Comparison of ENCODE assay signal across 10 mouse cellular contexts in the genomic region with DNA sequence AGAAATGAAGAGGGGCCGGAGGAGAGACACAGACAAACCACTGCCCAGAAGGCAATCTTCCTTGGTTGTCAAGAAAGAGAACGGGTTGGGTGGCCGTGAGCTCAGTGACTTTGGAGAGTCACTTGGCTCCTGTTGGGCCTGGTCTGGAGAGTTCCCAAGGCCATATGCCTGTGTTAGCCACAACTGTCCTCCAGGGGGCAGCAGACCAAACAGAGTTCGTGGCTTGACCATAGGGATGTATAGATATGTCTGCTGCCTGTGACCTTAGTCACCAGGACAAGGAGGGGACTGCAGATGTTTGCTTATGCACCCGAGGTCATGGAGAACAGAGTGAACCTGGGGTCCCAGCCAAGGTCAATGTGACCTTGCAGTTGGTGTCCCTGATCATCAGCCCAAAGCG.
DNase-seq lines count a peak whose midpoint lies in the region; ATAC-seq and TF ChIP-seq lines count a peak whose summit lies in the region.
"Had no signal": no experiment of that assay in that cellular context is flagged by ENCODE, and none has a peak within 500 bp of the region (broad histone marks: within the 10 kb centered on the region; RNA-seq: fewer than 3 reads in every experiment).

No protein-coding gene starts in this region.

- H3K4me2 ChIP-seq in hindbrain, embryonic 14.5 days (replicated peaks), result no peak overlapping the region
- no peak overlapping the region for H3K4me2 ChIP-seq in hindbrain, embryonic 12.5 days (replicated peaks)
- H3K4me2 ChIP-seq: embryonic facial prominence, embryonic 13.5 days; limb, embryonic 15.5 days had no signal

- peaks cover 39% of the 10 kb centered on the region for H3K4me1 ChIP-seq in hindbrain, embryonic 14.5 days (replicated peaks; ENCODE audit: control insufficient read depth, insufficient read depth, low read length)
- H3K4me1 ChIP-seq in hindbrain, embryonic 12.5 days, result peaks cover 45% of the 10 kb centered on the region
- H3K4me1 ChIP-seq in E14TG2a.4 (replicated peaks; ENCODE audit: low read depth, low read length), result peaks cover 14% of the 10 kb centered on the region; the same call in 1 of the 2 replicates
- H3K4me1 ChIP-seq in bone marrow macrophage, adult 2 months (ENCODE audit: control insufficient read depth, insufficient read depth, low read length), result no peaks in the 10 kb centered on the region

- TF ChIP-seq CTCF in E14TG2a.4 (conservative IDR thresholded peaks at IDR 0.05; ENCODE audit: low read length), result peak; percentile 85
- peak; percentile 70 for TF ChIP-seq CTCF in bone marrow macrophage, adult 2 months (IDR thresholded peaks at IDR 0.05; ENCODE audit: low read depth, low read length)

- no peak for ATAC-seq in hindbrain, embryonic 14.5 days (ENCODE audit: low FRiP score)
- ATAC-seq in hindbrain, embryonic 12.5 days (ENCODE audit: low FRiP score), result no peak
- 0 out of 2 replicates have a peak, but pooled peaks have one; percentile 48 for ATAC-seq in erythroid progenitor cell, adult 5-6 weeks (replicated peaks; ENCODE audit: low FRiP score, poor library complexity, severe bottlenecking)

- H3K9me3 ChIP-seq in hindbrain, embryonic 14.5 days (ENCODE audit: control insufficient read depth, low read length), result no peaks in the 10 kb centered on the region
- no peaks in the 10 kb centered on the region for H3K9me3 ChIP-seq in hindbrain, embryonic 12.5 days (replicated peaks)
- H3K9me3 ChIP-seq in E14TG2a.4 (ENCODE audit: low read length), result no peaks in the 10 kb centered on the region
- H3K9me3 ChIP-seq: embryonic facial prominence, embryonic 13.5 days; limb, embryonic 15.5 days had no signal

- H3K27ac ChIP-seq in hindbrain, embryonic 14.5 days, result no peak overlapping the region; the same call in 1 of the 2 replicates
- no peak overlapping the region for H3K27ac ChIP-seq in hindbrain, embryonic 12.5 days
- H3K27ac ChIP-seq in bone marrow macrophage, adult 2 months (ENCODE audit: insufficient read depth, low read depth, low read length), result no peak overlapping the region
- H3K27ac ChIP-seq: embryonic facial prominence, embryonic 13.5 days; limb, embryonic 15.5 days had no signal

- peak; percentile 63 for DNase-seq in hindbrain, embryonic 14.5 days (ENCODE audit: low spot score)
- DNase-seq in lung, adult 18-20 months, result peak; percentile 34 to 45
- DNase-seq in spleen, postnatal 14 days (ENCODE audit: low spot score in 2 of 2), result peak; percentile 14 to 28
- no peak for DNase-seq in T-cell, adult 2 months (ENCODE audit: low spot score)

- WGBS in hindbrain, embryonic 14.5 days, result 47% methylated on average over 6 of the region's 6 CpGs
- 50% methylated on average over 6 of the region's 6 CpGs for WGBS in hindbrain, embryonic 12.5 days

- H3K27me3 ChIP-seq in hindbrain, embryonic 14.5 days (ENCODE audit: control insufficient read depth, insufficient read depth, low read length), result no peaks in the 10 kb centered on the region
- H3K27me3 ChIP-seq in hindbrain, embryonic 12.5 days, result peaks cover 12% of the 10 kb centered on the region; the same call in 1 of the 2 replicates
- H3K27me3 ChIP-seq in E14TG2a.4 (ENCODE audit: insufficient read depth, low read length), result peaks cover 35% of the 10 kb centered on the region

- no peak overlapping the region for H3K9ac ChIP-seq in hindbrain, embryonic 14.5 days
- no peak overlapping the region for H3K9ac ChIP-seq in hindbrain, embryonic 12.5 days
- H3K9ac ChIP-seq: embryonic facial prominence, embryonic 13.5 days; limb, embryonic 15.5 days had no signal

- no peak for TF ChIP-seq POLR2A in bone marrow macrophage, adult 2 months (IDR thresholded peaks at IDR 0.05; ENCODE audit: borderline replicate concordance, low read depth, low read length)

- H3K4me3 ChIP-seq in hindbrain, embryonic 14.5 days (replicated peaks; ENCODE audit: low read length), result no peak overlapping the region
- no peak overlapping the region for H3K4me3 ChIP-seq in hindbrain, embryonic 12.5 days
- H3K4me3 ChIP-seq in E14TG2a.4 (replicated peaks; ENCODE audit: low read length), result no peak overlapping the region
- H3K4me3 ChIP-seq in bone marrow macrophage, adult 2 months (ENCODE audit: insufficient read depth, low read length), result no peak overlapping the region
- H3K4me3 ChIP-seq: embryonic facial prominence, embryonic 13.5 days; limb, embryonic 15.5 days had no signal

- no peaks in the 10 kb centered on the region for H3K36me3 ChIP-seq in hindbrain, embryonic 14.5 days (replicated peaks; ENCODE audit: control insufficient read depth, insufficient read depth)
- H3K36me3 ChIP-seq in hindbrain, embryonic 12.5 days, result no peaks in the 10 kb centered on the region
- H3K36me3 ChIP-seq in E14TG2a.4 (ENCODE audit: insufficient read depth, low read length), result no peaks in the 10 kb centered on the region
- H3K36me3 ChIP-seq: embryonic facial prominence, embryonic 13.5 days; limb, embryonic 15.5 days had no signal
